Mouse (Mus musculus): ENCODE results near the gene Dpp6.

Dpp6 gene

DNA sequence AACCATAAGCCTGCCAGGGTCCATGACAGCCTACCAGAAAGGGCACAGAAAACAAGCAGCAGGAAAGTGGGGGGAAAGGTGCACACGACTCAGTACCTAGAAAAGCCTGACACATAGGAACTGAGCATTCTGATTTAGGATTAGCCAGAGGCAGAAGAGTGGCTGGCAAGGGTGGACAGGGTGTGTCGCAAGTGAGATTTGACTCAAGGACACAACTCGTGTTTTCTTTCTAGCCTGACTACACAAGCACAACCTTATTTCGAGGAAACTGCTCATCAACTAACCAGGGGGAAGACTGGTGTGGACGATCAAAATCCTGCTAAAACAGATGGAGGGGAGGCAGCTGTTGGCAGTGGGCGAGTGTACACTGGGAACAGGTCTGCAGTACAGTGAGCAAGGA lies 922.2 kb downstream of the Dpp6 start:
- in situ Hi-C loops (cut with MboI, MseI), result no loop called here

DNA sequence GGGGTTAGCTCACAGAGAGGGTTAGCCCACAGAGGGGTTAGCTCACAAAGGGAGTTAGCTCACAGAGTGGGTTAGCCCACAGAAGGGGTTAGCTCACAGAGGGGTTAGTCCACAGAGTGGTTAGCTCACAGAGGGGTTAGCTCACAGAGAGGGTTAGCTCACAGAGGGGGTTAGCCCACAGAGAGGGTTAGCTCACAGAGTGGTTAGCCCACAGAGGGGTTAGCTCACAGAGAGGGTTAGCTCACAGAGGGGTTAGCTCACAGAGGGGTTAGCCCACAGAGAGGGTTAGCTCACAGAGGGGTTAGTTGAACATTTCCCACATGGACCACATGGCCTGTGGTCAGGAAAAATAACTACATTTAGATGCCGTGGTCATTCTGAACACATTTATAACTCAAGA lies 927.9 kb downstream of the Dpp6 start:
- in situ Hi-C loops (cut with MboI, MseI), result no loop called here

DNA sequence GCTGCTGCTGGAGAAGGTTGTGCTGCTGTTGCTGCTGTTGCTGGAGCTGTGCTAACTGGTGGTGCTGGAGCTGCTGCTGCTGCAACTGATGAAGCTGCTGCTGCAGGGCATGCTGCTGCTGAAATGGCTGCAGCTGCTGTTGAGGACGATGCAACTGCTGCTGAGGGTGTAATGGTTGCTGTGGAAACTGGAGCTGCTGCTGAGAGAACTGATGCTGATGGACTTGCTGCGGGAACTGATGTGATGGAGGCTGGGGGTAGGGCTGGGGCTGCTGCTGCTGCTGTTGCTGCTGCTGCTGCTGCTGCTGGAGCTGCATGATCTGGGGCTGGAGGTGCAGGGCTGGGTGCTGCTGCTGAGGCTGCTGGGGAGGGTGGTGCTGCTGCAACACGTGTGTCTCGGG lies 948.8 kb downstream of the Dpp6 start:
- in situ Hi-C loops (cut with MboI, MseI), result no loop called here

DNA sequence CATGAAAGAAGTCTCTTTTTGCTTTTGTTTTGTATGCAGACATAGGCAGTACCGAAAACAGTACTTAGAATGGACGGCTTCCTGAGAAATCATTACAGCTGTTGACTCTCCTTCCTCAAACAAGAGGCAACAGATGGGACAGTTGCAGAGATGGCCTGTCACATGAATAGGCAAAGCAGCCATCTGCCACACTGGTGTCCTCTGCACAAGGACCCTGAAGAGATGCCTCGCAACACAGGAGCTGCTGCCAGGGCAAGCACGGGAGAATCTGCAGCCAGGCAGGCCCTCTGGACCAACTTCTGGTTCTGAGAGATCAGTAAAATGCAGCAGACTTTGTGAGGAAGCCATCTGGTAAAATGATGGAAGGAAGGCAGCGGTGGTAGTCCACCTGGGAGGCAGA lies 950.9 kb downstream of the Dpp6 start:
- in situ Hi-C loops (cut with MboI, MseI), result no loop called here

All from regulatory T cell (primary cell).